Mouse (Mus musculus) forebrain, embryonic 14.5 days (tissue): ENCODE data around the gene Flnc. TPM values are rescaled to one million over a fixed set of nuclear protein-coding genes. Genes with fewer than 3 reads are reported as not detected.

Experiments used
- ATAC-seq: fragments of 200-750 bp; cut with Nextera tagmentation; 2 replicates; pipeline ENCODE4 v1.8.0; 2017; ENCODE audit warnings: mild to moderate bottlenecking, moderate library complexity
- DNase-seq: peaks from one replicate; pipeline ENCODE4 v3.0.0-alpha.2; 2015; ENCODE audit warnings: low spot score
- H3K27ac ChIP-seq: fragments of 300-500 bp; sonication (generic); 2 replicates; pipeline ENCODE4 v1.5.1; 2014; ENCODE audit warnings: low read depth, mild to moderate bottlenecking, control low read depth, low read length, moderate library complexity
- H3K27me3 ChIP-seq: fragments of 300-500 bp; sonication (generic); replicated peaks from 2 replicates; pipeline ENCODE4 v1.6.1; 2014; ENCODE audit warnings: low read length, control low read depth, mixed read lengths; ENCODE audit not compliant: control insufficient read depth, insufficient read depth
- H3K36me3 ChIP-seq: fragments of 300-500 bp; sonication (generic); 2 replicates; pipeline ENCODE4 v1.6.1; 2014; ENCODE audit warnings: low read length, control low read depth; ENCODE audit not compliant: control insufficient read depth, insufficient read depth
- H3K4me1 ChIP-seq: fragments of 300-500 bp; sonication (generic); 2 replicates; pipeline ENCODE4 v1.6.1; 2014; ENCODE audit warnings: antibody characterized with exemption, low read length, control low read depth; ENCODE audit not compliant: control insufficient read depth, insufficient read depth
- H3K4me2 ChIP-seq: fragments of 300-500 bp; sonication (generic); 2 replicates; pipeline ENCODE4 v1.6.1; 2014; ENCODE audit warnings: mild to moderate bottlenecking, control low read depth, low read length
- H3K4me3 ChIP-seq: fragments of 300-500 bp; sonication (generic); 2 replicates; pipeline ENCODE4 v1.5.1; 2014; ENCODE audit warnings: low read depth, low read length, control low read depth
- H3K9ac ChIP-seq: fragments of 300-500 bp; sonication (generic); 2 replicates; pipeline ENCODE4 v1.6.1; 2014; ENCODE audit warnings: mild to moderate bottlenecking, low read length, control low read depth, moderate library complexity
- H3K9me3 ChIP-seq: fragments of 300-500 bp; sonication (generic); replicated peaks from 2 replicates; pipeline ENCODE4 v1.6.1; 2016; ENCODE audit warnings: low read length, control low read depth, mixed read lengths; ENCODE audit not compliant: control insufficient read depth
- WGBS: fragments of 180-500 bp; shearing (Covaris S2); extraction: QIAGEN DNeasy Blood & Tissue Kit; methylation state at CpG from one replicate; pipeline ENCODE4 v1.1.7; 2014; 5-methylcytosine and 5-hydroxymethylcytosine counted together
- microRNA-seq: library from miRNA; unstranded; fragments of <30 nt; microRNA quantifications from one replicate; pipeline ENCODE4, GENCODE M21; 2016
- polyA plus RNA-seq: library from polyadenylated mRNA; unstranded; fragments of >200 nt; fragmentation: Nextera tagmentation; extraction: Ambion mirVana; gene quantifications from 2 replicates; pipeline ENCODE4 v1.2.1, GENCODE M21; 2014

Flnc gene
- polyA plus RNA-seq, 1 experiment from 2014 or later: 1.1 TPM

DNA sequence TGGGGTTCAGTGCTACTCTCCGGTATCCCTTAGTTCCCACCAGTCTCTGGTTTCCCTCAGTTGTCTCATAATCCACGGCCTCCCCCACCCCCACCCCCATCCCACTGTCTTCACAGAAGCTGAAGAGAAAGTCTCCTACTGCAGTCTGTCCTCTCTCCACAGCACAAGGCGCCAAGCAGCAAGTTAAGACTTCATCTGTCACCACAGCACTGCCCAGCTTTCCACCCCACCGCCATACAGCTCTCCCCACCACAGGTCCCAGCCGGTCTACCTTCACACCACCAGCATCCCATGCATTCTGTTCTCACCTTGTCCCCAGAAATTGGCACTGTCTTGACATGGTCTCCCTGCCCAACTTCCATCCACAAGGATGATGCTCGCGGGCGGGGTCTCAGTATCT lies 73.8 kb downstream of the Flnc start:
- Histone ChIP-seq H3K27ac (no peak overlapping the region), H3K9me3 (no peaks in the 10 kb centered on the region), H3K9ac (0 out of 2 replicates have a peak overlapping the region, but pooled peaks have one; percentile 5), H3K27me3 (peaks cover 27% of the 10 kb centered on the region), H3K4me3 (peak overlapping the region; percentile 42), H3K36me3 (no peaks in the 10 kb centered on the region), H3K4me2 (peak overlapping the region; percentile 59), H3K4me1 (no peaks in the 10 kb centered on the region)
- WGBS: 23% methylated on average over 8 of the region's 8 CpGs
- ATAC-seq: no peak
- DNase-seq: no peak

GRCm38 (mm10) chr6:29507447-29508309 lies 74.6 kb downstream of the Flnc start, which contains the start of gene Kcp:
TSS of gene Kcp (minus strand) at chr6:29507952.
- Histone ChIP-seq H3K27me3 (peaks cover 27% of the 10 kb centered on the region), H3K9me3 (no peaks in the 10 kb centered on the region), H3K9ac (peak within 1 kb of the TSS; percentile 54), H3K36me3 (no peaks in the 10 kb centered on the region), H3K4me1 (no peaks in the 10 kb centered on the region), H3K27ac (no peak within 1 kb of the TSS), H3K4me3 (peak within 1 kb of the TSS; percentile 42), H3K4me2 (peak within 1 kb of the TSS; percentile 59)
- DNase-seq: peak; percentile 43
- WGBS: under 1% methylated on average over 47 of the region's 47 CpGs
- peak; percentile 67 for ATAC-seq

DNA sequence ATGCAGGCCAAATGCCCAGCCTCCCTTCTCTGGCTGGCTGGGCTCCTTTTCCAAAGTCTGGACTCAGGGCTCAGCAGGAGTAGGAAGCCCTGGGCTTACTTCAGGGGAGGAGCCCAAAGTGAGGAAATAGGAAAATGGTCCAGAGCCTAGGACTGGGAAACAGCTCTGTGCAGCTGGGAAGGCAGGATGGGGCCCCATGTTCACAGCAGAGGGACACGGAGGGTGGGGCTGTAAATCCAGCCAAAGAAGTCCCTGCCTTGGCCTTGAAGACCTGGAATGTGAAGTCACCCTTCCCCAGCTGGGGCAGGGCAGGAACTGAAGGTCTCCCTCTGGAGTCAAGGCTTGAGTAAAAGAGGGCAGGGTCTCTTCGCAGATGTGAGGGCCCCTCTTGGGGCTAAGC lies 76.0 kb downstream of the Flnc start:
- no peaks in the 10 kb centered on the region for H3K36me3 ChIP-seq
- no peaks in the 10 kb centered on the region for H3K4me1 ChIP-seq
- peaks cover 27% of the 10 kb centered on the region for H3K27me3 ChIP-seq
- no peak overlapping the region for H3K9ac ChIP-seq
- no peak overlapping the region for H3K4me3 ChIP-seq
- no peak overlapping the region for H3K27ac ChIP-seq
- WGBS: 48% methylated on average over 2 of the region's 2 CpGs
- H3K9me3 ChIP-seq: no peaks in the 10 kb centered on the region
- no peak for ATAC-seq
- H3K4me2 ChIP-seq: no peak overlapping the region
- no peak for DNase-seq

Small RNA genes within 50 kb of the gene (microRNA-seq; reads per million reads assigned to microRNA genes)
- gene Gm26220: not detected
- not detected for gene Gm44354

Other genes with a start within 250 kb of the Flnc start
- 34.5 and 50.2 TPM in 2 replicates for gene Impdh1, start 216.9 kb upstream of the Flnc start, polyA plus RNA-seq
- gene Hilpda, start 160.8 kb upstream of the Flnc start, polyA plus RNA-seq: 46.6 and 54.6 TPM in 2 replicates
- 0.53 and 1.0 TPM in 2 replicates for gene Fam71f2, start 153.7 kb upstream of the Flnc start, polyA plus RNA-seq
- not detected in 2 replicates for gene Fam71f1, start 114.1 kb upstream of the Flnc start, polyA plus RNA-seq
- 196 and 210 TPM in 2 replicates for gene Calu, start 85.2 kb upstream of the Flnc start, polyA plus RNA-seq
- gene Opn1sw, start 44.8 kb upstream of the Flnc start, polyA plus RNA-seq: 0.17 and 0.33 TPM in 2 replicates
- 40.2 and 42.2 TPM in 2 replicates for gene Ccdc136, start 36.9 kb upstream of the Flnc start, polyA plus RNA-seq
- 340 and 395 TPM in 2 replicates for gene Atp6v1f, start 34.5 kb downstream of the Flnc start, polyA plus RNA-seq
- gene Atp6v1fnb, start 38.2 kb downstream of the Flnc start, polyA plus RNA-seq: 0.27 TPM in 1 of 2 replicates, not detected in the other
- 5.8 and 10.6 TPM in 2 replicates for gene Kcp, start 74.7 kb downstream of the Flnc start, polyA plus RNA-seq
- gene Irf5, start 93.4 kb downstream of the Flnc start, polyA plus RNA-seq: 0.98 and 1.4 TPM in 2 replicates
- gene Tnpo3, start 176.6 kb downstream of the Flnc start, polyA plus RNA-seq: 97.5 and 105 TPM in 2 replicates